Mouse (Mus musculus): ENCODE measurements around the gene Inava. TPM values are rescaled to one million over a fixed set of nuclear protein-coding genes. Genes with fewer than 3 reads are reported as not detected.

Gene Inava
- total and polyA plus RNA-seq, 2 experiments from 2014 or later = 2.8 to 4.5 TPM

GRCm38 (mm10) chr1:136259893-136260634 lies 26.0 kb upstream of the Inava start:
- Histone ChIP-seq H3K27me3 (ENCODE audit: insufficient read depth, low read length) (peaks cover 11% of the 10 kb centered on the region; the same call in 1 of the 2 replicates), H3K4me3 (ENCODE audit: low read length) (peak overlapping the region; percentile 44), H3K36me3 (ENCODE audit: insufficient read depth, low read length) (no peaks in the 10 kb centered on the region), H3K9me3 (ENCODE audit: low read length) (no peaks in the 10 kb centered on the region), H3K27ac (peak overlapping the region; percentile 65), H3K9ac (replicated peaks; ENCODE audit: low read length) (peak overlapping the region; percentile 66), H3K4me2 (ENCODE audit: low read depth, low read length) (peak overlapping the region; percentile 78), H3K4me1 (ENCODE audit: insufficient read depth, low read length) (peaks cover 11% of the 10 kb centered on the region; the same call in 1 of the 2 replicates)
- ATAC-seq = peak; percentile 80
- no peak for TF ChIP-seq CTCF (IDR thresholded peaks at IDR 0.05; ENCODE audit: low read depth)
- WGBS = under 1% methylated on average over 77 of the region's 95 CpGs
- DNase-seq (ENCODE audit: low spot score) = peak; percentile 90

- DNase-seq (ENCODE audit: low spot score) (no peak), ATAC-seq (no peak)
- WGBS = 3% methylated on average over 16 of the region's 16 CpGs
- Histone ChIP-seq H3K27me3 (ENCODE audit: insufficient read depth, low read length) (peaks cover 11% of the 10 kb centered on the region; the same call in 1 of the 2 replicates), H3K9me3 (ENCODE audit: low read length) (no peaks in the 10 kb centered on the region), H3K36me3 (ENCODE audit: insufficient read depth, low read length) (no peaks in the 10 kb centered on the region), H3K4me3 (ENCODE audit: low read length) (peak overlapping the region; percentile 44), H3K9ac (replicated peaks; ENCODE audit: low read length) (peak overlapping the region; percentile 66), H3K4me1 (ENCODE audit: insufficient read depth, low read length) (peaks cover 11% of the 10 kb centered on the region; the same call in 1 of the 2 replicates), H3K4me2 (ENCODE audit: low read depth, low read length) (peak overlapping the region; percentile 78), H3K27ac (peak overlapping the region; percentile 65)
- no peak for TF ChIP-seq CTCF (IDR thresholded peaks at IDR 0.05; ENCODE audit: low read depth)
Measured at GRCm38 (mm10) chr1:136259543-136259892, 25.5 kb upstream of the Inava start.

GRCm38 (mm10) chr1:136258495-136258894 lies 24.4 kb upstream of the Inava start:
- no peak for DNase-seq (ENCODE audit: low spot score)
- TF ChIP-seq CTCF (IDR thresholded peaks at IDR 0.05; ENCODE audit: low read depth) = no peak
- Histone ChIP-seq H3K36me3 (ENCODE audit: insufficient read depth, low read length) (no peaks in the 10 kb centered on the region), H3K9me3 (ENCODE audit: low read length) (no peaks in the 10 kb centered on the region), H3K4me1 (ENCODE audit: insufficient read depth, low read length) (peaks cover 11% of the 10 kb centered on the region; the same call in 1 of the 2 replicates), H3K27me3 (ENCODE audit: insufficient read depth, low read length) (peaks cover 11% of the 10 kb centered on the region; the same call in 1 of the 2 replicates), H3K9ac (replicated peaks; ENCODE audit: low read length) (no peak overlapping the region), H3K4me2 (ENCODE audit: low read depth, low read length) (no peak overlapping the region), H3K27ac (no peak overlapping the region), H3K4me3 (ENCODE audit: low read length) (no peak overlapping the region)
- ATAC-seq = no peak
- WGBS = 77% methylated on average over 9 of the region's 9 CpGs

- Histone ChIP-seq H3K27me3 (ENCODE audit: insufficient read depth, low read length) (peaks cover 9% of the 10 kb centered on the region; the same call in 1 of the 2 replicates), H3K4me2 (ENCODE audit: low read depth, low read length) (no peak overlapping the region), H3K4me3 (ENCODE audit: low read length) (no peak overlapping the region), H3K4me1 (ENCODE audit: insufficient read depth, low read length) (peaks cover 7% of the 10 kb centered on the region; the same call in 1 of the 2 replicates), H3K9me3 (ENCODE audit: low read length) (no peaks in the 10 kb centered on the region), H3K9ac (replicated peaks; ENCODE audit: low read length) (no peak overlapping the region), H3K36me3 (ENCODE audit: insufficient read depth, low read length) (no peaks in the 10 kb centered on the region), H3K27ac (no peak overlapping the region)
- TF ChIP-seq CTCF (IDR thresholded peaks at IDR 0.05; ENCODE audit: low read depth) = no peak
- DNase-seq (ENCODE audit: low spot score) = no peak
- no peak for ATAC-seq
- 51% methylated on average over 8 of the region's 8 CpGs for WGBS
Measured at GRCm38 (mm10) chr1:136255657-136256056, 21.6 kb upstream of the Inava start.

- H3K4me1 ChIP-seq (ENCODE audit: insufficient read depth, low read length) = 0 out of 2 replicates have a peak, but pooled peaks cover 5% of the 10 kb centered on the region
- H3K36me3 ChIP-seq (ENCODE audit: insufficient read depth, low read length) = no peaks in the 10 kb centered on the region
- H3K27ac ChIP-seq = no peak overlapping the region
- ATAC-seq = no peak
- peaks cover 9% of the 10 kb centered on the region; the same call in 1 of the 2 replicates for H3K27me3 ChIP-seq (ENCODE audit: insufficient read depth, low read length)
- H3K4me2 ChIP-seq (ENCODE audit: low read depth, low read length) = no peak overlapping the region
- no peaks in the 10 kb centered on the region for H3K9me3 ChIP-seq (ENCODE audit: low read length)
- TF ChIP-seq CTCF (IDR thresholded peaks at IDR 0.05; ENCODE audit: low read depth) = no peak
- H3K4me3 ChIP-seq (ENCODE audit: low read length) = no peak overlapping the region
- no peak overlapping the region for H3K9ac ChIP-seq (replicated peaks; ENCODE audit: low read length)
- no peak for DNase-seq (ENCODE audit: low spot score)
- WGBS = 40% methylated on average over 6 of the region's 6 CpGs
Measured at GRCm38 (mm10) chr1:136255174-136255573, 21.1 kb upstream of the Inava start.

DNA sequence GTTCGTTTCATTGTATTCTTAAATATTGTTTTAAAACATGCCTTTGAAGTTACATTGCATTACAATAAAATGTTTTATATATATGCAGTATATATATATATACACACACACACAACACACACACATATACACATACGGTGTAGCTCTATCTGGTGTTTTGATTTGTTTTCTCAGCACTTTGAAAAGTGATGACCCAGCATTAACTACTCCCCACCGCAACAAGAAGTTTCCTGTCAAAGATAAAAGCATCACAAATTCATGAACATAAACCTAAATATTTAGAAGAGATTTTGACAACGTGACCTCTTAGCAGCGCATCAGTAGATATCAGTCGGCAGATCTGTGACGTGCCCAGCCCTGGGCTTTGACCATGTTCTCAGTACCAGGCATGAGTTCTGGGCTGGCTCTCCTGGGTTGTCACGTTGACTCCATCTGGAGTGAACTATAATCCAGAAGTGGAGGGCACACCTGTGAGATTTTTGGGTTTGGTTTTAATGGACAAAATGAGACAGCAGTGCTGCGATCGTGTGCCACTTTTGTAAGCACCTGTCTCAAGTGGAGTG lies 20.5 kb upstream of the Inava start:
- 0 out of 2 replicates have a peak, but pooled peaks cover 1% of the 10 kb centered on the region for H3K4me1 ChIP-seq (ENCODE audit: insufficient read depth, low read length)
- no peaks in the 10 kb centered on the region for H3K9me3 ChIP-seq (ENCODE audit: low read length)
- no peak for DNase-seq (ENCODE audit: low spot score)
- H3K9ac ChIP-seq (replicated peaks; ENCODE audit: low read length) = no peak overlapping the region
- H3K36me3 ChIP-seq (ENCODE audit: insufficient read depth, low read length) = no peaks in the 10 kb centered on the region
- no peak overlapping the region for H3K4me3 ChIP-seq (ENCODE audit: low read length)
- ATAC-seq = no peak
- H3K27ac ChIP-seq = no peak overlapping the region
- peaks cover 5% of the 10 kb centered on the region; the same call in 1 of the 2 replicates for H3K27me3 ChIP-seq (ENCODE audit: insufficient read depth, low read length)
- no peak for TF ChIP-seq CTCF (IDR thresholded peaks at IDR 0.05; ENCODE audit: low read depth)
- 80% methylated on average over 10 of the region's 10 CpGs for WGBS
- H3K4me2 ChIP-seq (ENCODE audit: low read depth, low read length) = no peak overlapping the region
